Mouse (Mus musculus) embryonic facial prominence, embryonic 12.5 days (tissue): ENCODE results near the gene Samd4b. TPM values are rescaled to one million over a fixed set of nuclear protein-coding genes. Genes with fewer than 3 reads are reported as not detected.
A peak's percentile ranks its signal among the peaks of the same experiment; 100 is the strongest.
"Not testable (repeated sequence)": the region's sequence is repeated elsewhere in the genome, so short reads cannot be mapped to it uniquely, and the experiment has no call there.

Experiments used
- ATAC-seq: fragments of 200-750 bp; cut with Nextera tagmentation; 2 replicates; pipeline ENCODE4 v1.8.0; 2017; ENCODE audit not compliant: insufficient number of reproducible peaks, insufficient read depth, low FRiP score, low TSS enrichment
- H3K27ac ChIP-seq: fragments of 300-500 bp; sonication (generic); 2 replicates; pipeline ENCODE4 v1.5.1; 2016; ENCODE audit warnings: mild to moderate bottlenecking
- H3K27me3 ChIP-seq: fragments of 300-500 bp; sonication (generic); 2 replicates; pipeline ENCODE4 v1.6.1; 2016; ENCODE audit warnings: mild to moderate bottlenecking, moderate library complexity
- H3K36me3 ChIP-seq: fragments of 300-500 bp; sonication (generic); 2 replicates; pipeline ENCODE4 v1.6.1; 2016; ENCODE audit warnings: mild to moderate bottlenecking
- H3K4me1 ChIP-seq: fragments of 300-500 bp; sonication (generic); 2 replicates; pipeline ENCODE4 v1.6.1; 2016
- H3K4me2 ChIP-seq: fragments of 300-500 bp; sonication (generic); replicated peaks from 2 replicates; pipeline ENCODE4 v1.6.1; 2016; ENCODE audit warnings: mild to moderate bottlenecking, moderate library complexity
- H3K4me3 ChIP-seq: fragments of 300-500 bp; sonication (generic); 2 replicates; pipeline ENCODE4 v1.5.1; 2016; ENCODE audit warnings: mild to moderate bottlenecking
- H3K9ac ChIP-seq: fragments of 300-500 bp; sonication (generic); 2 replicates; pipeline ENCODE4 v1.6.1; 2016; ENCODE audit warnings: mild to moderate bottlenecking, moderate library complexity
- H3K9me3 ChIP-seq: fragments of 300-500 bp; sonication (generic); 2 replicates; pipeline ENCODE4 v1.6.1; 2016; ENCODE audit warnings: mild to moderate bottlenecking, moderate library complexity
- WGBS: fragments of 180-500 bp; shearing (Covaris S2); methylation state at CpG from one replicate; pipeline ENCODE4 v1.1.7; 2016; 5-methylcytosine and 5-hydroxymethylcytosine counted together
- polyA plus RNA-seq: library from polyadenylated mRNA; unstranded; fragments of >200 nt; fragmentation: Nextera tagmentation; extraction: Ambion mirVana; gene quantifications from 2 replicates; pipeline ENCODE4 v1.2.1, GENCODE M21; 2016

Samd4b gene
- polyA plus RNA-seq, 1 experiment from 2014 or later, result 36.6 TPM

- H3K27ac ChIP-seq, result no peak overlapping the region
- H3K9ac ChIP-seq, result no peak overlapping the region
- WGBS, result 50% methylated on average over 8 of the region's 8 CpGs
- H3K9me3 ChIP-seq, result no peaks in the 10 kb centered on the region
- H3K4me1 ChIP-seq, result no peaks in the 10 kb centered on the region
- no peak overlapping the region for H3K4me3 ChIP-seq
- H3K4me2 ChIP-seq, result no peak overlapping the region
- no peak for ATAC-seq
- H3K27me3 ChIP-seq, result 0 out of 2 replicates have a peak, but pooled peaks cover 3% of the 10 kb centered on the region
- H3K36me3 ChIP-seq, result no peaks in the 10 kb centered on the region
Observed at GRCm38 (mm10) chr7:28532005-28532404, 65.9 kb downstream of the Samd4b start.

GRCm38 (mm10) chr7:28527922-28528719 is 69.8 kb downstream of the Samd4b start:
- Histone ChIP-seq H3K36me3 (no peaks in the 10 kb centered on the region), H3K9ac (no peak overlapping the region), H3K4me1 (no peaks in the 10 kb centered on the region), H3K4me3 (no peak overlapping the region), H3K27me3 (no peaks in the 10 kb centered on the region), H3K9me3 (no peaks in the 10 kb centered on the region), H3K27ac (no peak overlapping the region), H3K4me2 (0 out of 2 replicates have a peak overlapping the region, but pooled peaks have one; percentile 1)
- 0 out of 2 replicates have a peak, but pooled peaks have one; percentile 28 for ATAC-seq
- 6% methylated on average over 19 of the region's 19 CpGs for WGBS

GRCm38 (mm10) chr7:28522536-28522935 is 75.4 kb downstream of the Samd4b start, which contains the start of gene Ifnl3:
Ifnl3 (plus strand) TSS chr7:28522836.
- not testable (repeated sequence) for H3K27ac ChIP-seq, H3K27me3 ChIP-seq, H3K9me3 ChIP-seq, H3K4me3 ChIP-seq, H3K9ac ChIP-seq, ATAC-seq, H3K36me3 ChIP-seq, H3K4me2 ChIP-seq, H3K4me1 ChIP-seq
- 72% methylated on average over 5 of the region's 6 CpGs for WGBS

GRCm38 (mm10) chr7:28511441-28511840 is 86.5 kb downstream of the Samd4b start:
- H3K4me1 ChIP-seq, result no peaks in the 10 kb centered on the region

GRCm38 (mm10) chr7:28510405-28510974 is 87.5 kb downstream of the Samd4b start, which contains the start of gene Ifnl2:
Ifnl2 (minus strand) TSS chr7:28510455.
- 62% methylated on average over 8 of the region's 8 CpGs for WGBS
- H3K36me3 ChIP-seq, H3K27me3 ChIP-seq, H3K9me3 ChIP-seq, ATAC-seq, H3K4me3 ChIP-seq, H3K4me2 ChIP-seq, H3K27ac ChIP-seq, H3K9ac ChIP-seq, H3K4me1 ChIP-seq: not testable (repeated sequence)

More at GRCm38 (mm10) chr7:28511441-28511840, 86.5 kb downstream of the Samd4b start:
- H3K4me3 ChIP-seq, result no peak overlapping the region
- no peaks in the 10 kb centered on the region for H3K27me3 ChIP-seq
- 68% methylated on average over 8 of the region's 8 CpGs for WGBS
- H3K4me2 ChIP-seq, result no peak overlapping the region
- ATAC-seq, result no peak
- H3K9me3 ChIP-seq, result 0 out of 2 replicates have a peak, but pooled peaks cover 4% of the 10 kb centered on the region
- no peak overlapping the region for H3K27ac ChIP-seq
- no peak overlapping the region for H3K9ac ChIP-seq
- H3K36me3 ChIP-seq, result no peaks in the 10 kb centered on the region

GRCm38 (mm10) chr7:28509121-28509520 is 88.8 kb downstream of the Samd4b start:
- not testable (repeated sequence) for H3K4me1 ChIP-seq, ATAC-seq, H3K9ac ChIP-seq, H3K9me3 ChIP-seq, H3K36me3 ChIP-seq, H3K4me3 ChIP-seq, H3K27me3 ChIP-seq, H3K27ac ChIP-seq, H3K4me2 ChIP-seq
- 68% methylated on average over 2 of the region's 2 CpGs for WGBS

- WGBS, result 9% methylated on average over 5 of the region's 5 CpGs
- no peaks in the 10 kb centered on the region for H3K36me3 ChIP-seq
- no peak overlapping the region for H3K4me3 ChIP-seq
- ATAC-seq, result no peak
- no peaks in the 10 kb centered on the region for H3K27me3 ChIP-seq
- no peak overlapping the region for H3K27ac ChIP-seq
- no peak overlapping the region for H3K4me2 ChIP-seq
- H3K4me1 ChIP-seq, result no peaks in the 10 kb centered on the region
- 0 out of 2 replicates have a peak, but pooled peaks cover 2% of the 10 kb centered on the region for H3K9me3 ChIP-seq
- H3K9ac ChIP-seq, result no peak overlapping the region
Observed at GRCm38 (mm10) chr7:28505585-28505984, 92.4 kb downstream of the Samd4b start.

- H3K36me3 ChIP-seq, result no peaks in the 10 kb centered on the region
- H3K9ac ChIP-seq, result no peak overlapping the region
- no peaks in the 10 kb centered on the region for H3K4me1 ChIP-seq
- H3K27me3 ChIP-seq, result no peaks in the 10 kb centered on the region
- H3K27ac ChIP-seq, result no peak overlapping the region
- no peaks in the 10 kb centered on the region for H3K9me3 ChIP-seq
- no peak overlapping the region for H3K4me3 ChIP-seq
- WGBS, result 85% methylated on average over 11 of the region's 11 CpGs
- no peak for ATAC-seq
- no peak overlapping the region for H3K4me2 ChIP-seq
Observed at GRCm38 (mm10) chr7:28495426-28495825, 102.5 kb downstream of the Samd4b start.

- no peak overlapping the region for H3K4me2 ChIP-seq
- H3K4me3 ChIP-seq, result no peak overlapping the region
- H3K36me3 ChIP-seq, result no peaks in the 10 kb centered on the region
- H3K9ac ChIP-seq, result no peak overlapping the region
- H3K27ac ChIP-seq, result no peak overlapping the region
- no peak for ATAC-seq
- peaks cover 6% of the 10 kb centered on the region; the same call in 1 of the 2 replicates for H3K4me1 ChIP-seq
- no peaks in the 10 kb centered on the region; the same call in 1 of the 2 replicates for H3K27me3 ChIP-seq
- 76% methylated on average over 8 of the region's 8 CpGs for WGBS
- H3K9me3 ChIP-seq, result no peaks in the 10 kb centered on the region
Observed at GRCm38 (mm10) chr7:28492310-28492709, 105.6 kb downstream of the Samd4b start.

GRCm38 (mm10) chr7:28490903-28491302 is 107.0 kb downstream of the Samd4b start:
- H3K36me3 ChIP-seq, result no peaks in the 10 kb centered on the region
- H3K4me2 ChIP-seq, result peak overlapping the region; percentile 20; the same call in 1 of the 2 replicates
- H3K27me3 ChIP-seq, result no peaks in the 10 kb centered on the region; the same call in 1 of the 2 replicates
- H3K4me3 ChIP-seq, result no peak overlapping the region
- no peaks in the 10 kb centered on the region for H3K9me3 ChIP-seq
- no peak for ATAC-seq
- no peak overlapping the region for H3K9ac ChIP-seq
- H3K4me1 ChIP-seq, result peaks cover 6% of the 10 kb centered on the region; the same call in 1 of the 2 replicates
- 36% methylated on average over 14 of the region's 14 CpGs for WGBS
- no peak overlapping the region for H3K27ac ChIP-seq

GRCm38 (mm10) chr7:28490410-28490809 is 107.5 kb downstream of the Samd4b start:
- WGBS, result 4% methylated on average over 10 of the region's 10 CpGs
- no peak overlapping the region for H3K27ac ChIP-seq
- ATAC-seq, result no peak
- H3K27me3 ChIP-seq, result no peaks in the 10 kb centered on the region; the same call in 1 of the 2 replicates
- H3K36me3 ChIP-seq, result no peaks in the 10 kb centered on the region
- no peak overlapping the region for H3K4me3 ChIP-seq
- H3K4me1 ChIP-seq, result peaks cover 6% of the 10 kb centered on the region; the same call in 1 of the 2 replicates
- no peaks in the 10 kb centered on the region for H3K9me3 ChIP-seq
- peak overlapping the region; percentile 20; the same call in 1 of the 2 replicates for H3K4me2 ChIP-seq
- H3K9ac ChIP-seq, result no peak overlapping the region
